Mouse (Mus musculus) 416B (cell line): ENCODE measurements around the gene Gm44973.
A peak's percentile ranks its signal among the peaks of the same experiment; 100 is the strongest.
"Not testable (repeated sequence)": the region's sequence is repeated elsewhere in the genome, so short reads cannot be mapped to it uniquely, and the experiment has no call there.

ENCODE experiments used
- DNase-seq: peaks from one replicate; pipeline ENCODE4 v3.0.0; 2011; ENCODE audit warnings: low read depth

Gm44973 gene

DNA sequence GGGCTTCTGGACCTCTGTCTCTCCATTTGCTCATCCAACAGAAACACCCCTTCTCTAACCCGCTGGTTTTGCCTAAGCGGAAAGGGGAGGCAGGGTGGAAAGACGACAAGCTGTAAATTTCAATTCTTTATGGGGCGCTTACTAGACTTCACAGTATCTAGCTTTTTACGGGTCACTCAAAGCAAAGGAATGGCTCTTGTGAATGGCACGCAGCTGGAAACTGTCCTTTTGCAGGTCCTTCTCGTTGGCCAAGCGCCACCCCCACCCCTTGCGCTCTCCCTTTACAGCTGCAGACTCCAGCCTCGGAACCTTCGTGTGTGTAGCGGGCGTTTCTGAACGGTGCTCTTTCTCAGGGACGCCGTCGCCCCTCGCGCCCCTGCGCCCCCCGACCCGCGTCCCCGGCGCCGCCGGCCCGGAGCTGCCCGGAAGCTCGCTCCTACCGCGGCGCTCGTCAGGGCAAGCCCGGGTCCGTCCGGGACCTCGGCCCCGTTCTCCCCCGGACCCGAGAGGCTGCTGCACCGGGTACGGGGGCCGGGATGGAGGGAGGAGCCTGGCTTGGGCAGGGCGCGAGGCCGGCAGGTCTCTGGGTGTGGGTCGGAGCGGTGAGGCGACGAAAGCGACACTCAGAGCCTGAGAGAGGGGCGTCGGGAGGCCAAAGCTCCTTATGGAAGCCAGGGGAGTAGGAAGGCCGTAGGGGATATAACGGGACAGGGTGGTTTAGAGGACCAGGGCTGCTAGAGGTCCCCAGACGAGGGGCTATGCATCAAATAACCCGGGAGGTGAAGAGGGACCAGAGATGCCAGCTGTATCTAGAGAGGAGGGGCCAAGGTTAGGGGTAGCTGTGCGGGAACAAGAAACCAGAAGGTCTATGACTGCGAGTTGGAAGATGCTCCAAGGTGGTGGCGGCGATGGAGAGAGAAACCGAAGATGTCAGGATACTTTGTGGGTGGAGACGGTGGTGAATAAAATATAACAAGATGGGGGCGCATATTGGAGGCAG is 36.2 kb downstream of the Gm44973 start, which contains the start of gene Zfp580:
Gene Zfp580 (plus strand): TSS at position 346 of the 1,000 bp plus-strand sequence.
- peak; percentile 76 for DNase-seq

DNA sequence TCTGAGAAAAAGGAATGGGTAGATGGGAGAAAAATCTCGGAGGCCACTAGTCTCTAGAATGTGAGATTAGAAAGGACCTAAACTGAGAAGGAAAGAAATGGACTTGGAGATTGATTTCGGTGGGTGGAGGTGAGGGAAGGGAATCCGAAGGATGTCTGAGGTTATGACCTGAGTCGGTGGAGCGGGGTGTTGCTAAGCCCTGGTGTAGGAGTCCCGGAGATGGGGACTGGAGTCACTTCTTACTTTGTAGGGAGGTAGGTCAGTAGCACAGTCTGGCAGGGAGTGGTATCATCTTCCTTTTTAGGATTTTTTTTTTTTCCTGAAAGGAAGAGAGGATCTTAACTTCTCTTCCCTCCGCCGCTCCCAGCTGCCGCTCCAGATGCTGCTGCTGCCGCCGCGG is 37.1 kb downstream of the Gm44973 start:
- DNase-seq = no peak

GRCm38 (mm10) chr7:5052931-5053343 is 37.6 kb downstream of the Gm44973 start:
- no peak for DNase-seq

DNA sequence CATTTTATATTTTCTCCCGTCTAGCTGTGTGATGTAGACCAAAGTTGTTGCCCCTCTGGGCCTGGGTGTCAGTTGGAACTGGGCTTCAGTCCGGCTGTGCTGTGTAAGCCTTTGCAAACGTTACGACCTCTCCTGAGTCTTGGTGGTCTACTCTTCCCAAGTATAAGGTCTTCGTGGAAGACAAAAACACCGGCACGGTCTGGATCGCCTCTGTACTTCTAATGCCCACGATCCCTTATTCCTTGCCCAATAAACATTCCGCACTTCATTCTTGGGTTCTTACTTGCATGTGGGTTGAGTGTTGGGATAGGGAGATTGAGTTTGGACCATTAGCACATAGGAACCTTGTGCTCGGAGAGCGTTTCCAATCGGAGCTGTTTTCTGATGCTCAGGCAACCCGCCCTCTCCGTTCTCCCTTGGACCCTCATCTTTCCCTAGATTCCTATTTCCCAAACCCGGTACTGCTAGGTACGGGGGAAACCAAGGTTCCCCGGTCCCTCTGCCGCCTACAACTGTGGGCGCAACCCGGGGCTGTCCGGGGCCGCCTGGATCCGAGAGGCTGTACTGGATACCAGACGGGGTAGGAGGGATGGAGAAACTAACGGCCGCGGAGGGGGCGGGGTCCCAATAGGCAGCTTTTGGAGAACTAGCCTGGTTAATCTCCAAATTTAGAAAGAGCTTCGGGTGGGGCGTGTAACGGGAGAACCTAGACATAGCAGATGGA is 38.3 kb downstream of the Gm44973 start:
- DNase-seq = no peak

DNA sequence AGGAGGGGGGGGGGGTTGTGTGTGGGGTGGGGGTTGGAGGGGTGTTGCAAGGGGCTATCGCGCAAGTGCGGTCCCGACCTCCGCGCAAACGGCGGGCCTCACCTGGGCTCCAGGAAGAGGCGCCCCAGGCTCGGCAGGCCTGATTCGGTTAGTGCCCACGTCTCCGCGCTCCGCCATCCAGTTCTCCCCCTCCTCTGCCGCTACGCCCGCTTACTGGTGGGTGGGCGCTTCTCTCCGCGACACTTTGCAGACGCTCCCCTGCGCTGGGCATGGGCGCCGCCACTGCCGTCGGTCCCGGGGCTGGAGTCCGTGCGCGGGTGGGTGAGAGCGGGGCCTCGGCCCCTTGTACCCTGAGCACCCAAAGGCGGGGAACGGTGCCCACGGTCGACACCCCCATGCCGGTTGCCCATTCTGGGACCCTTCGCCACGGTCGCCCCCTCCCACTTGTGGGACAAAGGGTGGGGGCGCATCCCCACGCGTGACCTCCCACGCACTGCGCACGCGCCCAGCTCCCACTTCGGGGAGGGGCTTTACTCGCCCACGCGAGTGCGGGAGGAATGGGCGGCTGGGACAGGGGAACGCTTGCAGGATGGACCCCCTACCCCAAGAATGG is 41.5 kb downstream of the Gm44973 start:
- no peak for DNase-seq

GRCm38 (mm10) chr7:5057381-5057780 is 42.1 kb downstream of the Gm44973 start:
- DNase-seq = no peak

DNA sequence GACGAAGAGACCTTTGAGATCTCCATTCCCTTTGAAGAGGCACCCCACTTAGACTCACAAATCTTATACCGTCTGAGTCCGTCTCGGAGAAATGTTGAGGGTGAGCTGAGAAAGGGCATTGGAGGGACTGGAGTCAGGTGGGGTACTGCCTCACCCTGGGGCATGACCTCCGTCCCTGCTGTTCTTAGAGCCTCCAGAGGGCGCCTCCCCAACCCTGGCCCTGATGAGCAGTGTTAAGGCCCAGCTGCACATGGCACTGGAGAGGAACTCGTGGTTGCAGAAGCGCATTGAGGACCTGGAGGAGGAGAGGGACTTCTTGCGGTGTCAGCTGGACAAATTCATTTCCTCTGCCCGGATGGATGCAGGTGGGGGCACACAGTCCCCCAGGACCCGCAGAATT is 42.5 kb downstream of the Gm44973 start:
- DNase-seq = peak; percentile 79

GRCm38 (mm10) chr7:5058631-5059030 is 43.3 kb downstream of the Gm44973 start:
- no peak for DNase-seq

DNA sequence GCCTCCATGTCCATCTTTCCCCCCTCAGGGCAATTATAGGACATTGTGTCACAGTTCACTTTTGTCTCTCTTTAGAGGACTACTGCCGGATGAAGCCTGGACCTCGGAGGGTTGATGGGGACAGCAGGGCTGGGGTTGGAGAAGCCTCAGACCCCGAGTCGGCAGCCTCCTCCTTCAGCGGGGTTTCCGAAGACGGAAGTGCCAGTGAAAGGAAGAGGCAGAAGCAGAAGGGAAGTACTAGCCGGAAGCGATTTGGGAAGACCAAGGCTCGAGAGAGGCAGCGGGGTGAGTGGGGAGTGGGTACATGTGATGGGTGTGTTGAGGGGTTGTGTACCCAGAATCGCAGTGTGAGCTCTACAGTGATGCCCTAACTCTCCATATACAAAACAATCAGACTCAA is 44.1 kb downstream of the Gm44973 start:
- no peak for DNase-seq

DNA sequence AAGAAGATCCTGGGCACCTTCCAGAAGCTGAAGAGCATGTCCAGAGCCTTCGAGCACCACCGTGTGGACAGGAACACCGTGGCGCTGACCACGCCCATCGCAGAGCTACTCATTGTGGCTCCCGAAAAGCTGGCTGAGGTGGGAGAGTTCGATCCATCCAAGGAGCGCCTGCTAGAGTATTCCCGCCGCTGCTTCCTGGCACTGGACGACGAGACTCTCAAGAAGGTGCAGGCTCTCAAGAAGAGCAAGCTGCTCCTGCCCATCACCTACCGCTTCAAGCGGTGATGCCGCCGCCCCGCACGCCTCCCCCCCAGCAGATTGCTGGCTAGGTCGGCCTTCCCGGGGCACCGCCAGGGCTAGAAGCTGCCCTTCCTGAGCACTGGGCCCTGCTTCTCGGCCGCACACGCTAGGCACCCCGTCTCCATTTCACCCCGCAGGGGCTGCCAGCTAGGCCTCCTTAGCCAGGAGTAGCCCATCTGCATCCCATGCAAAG is 45.0 kb downstream of the Gm44973 start:
- peak; percentile 89 for DNase-seq

DNA sequence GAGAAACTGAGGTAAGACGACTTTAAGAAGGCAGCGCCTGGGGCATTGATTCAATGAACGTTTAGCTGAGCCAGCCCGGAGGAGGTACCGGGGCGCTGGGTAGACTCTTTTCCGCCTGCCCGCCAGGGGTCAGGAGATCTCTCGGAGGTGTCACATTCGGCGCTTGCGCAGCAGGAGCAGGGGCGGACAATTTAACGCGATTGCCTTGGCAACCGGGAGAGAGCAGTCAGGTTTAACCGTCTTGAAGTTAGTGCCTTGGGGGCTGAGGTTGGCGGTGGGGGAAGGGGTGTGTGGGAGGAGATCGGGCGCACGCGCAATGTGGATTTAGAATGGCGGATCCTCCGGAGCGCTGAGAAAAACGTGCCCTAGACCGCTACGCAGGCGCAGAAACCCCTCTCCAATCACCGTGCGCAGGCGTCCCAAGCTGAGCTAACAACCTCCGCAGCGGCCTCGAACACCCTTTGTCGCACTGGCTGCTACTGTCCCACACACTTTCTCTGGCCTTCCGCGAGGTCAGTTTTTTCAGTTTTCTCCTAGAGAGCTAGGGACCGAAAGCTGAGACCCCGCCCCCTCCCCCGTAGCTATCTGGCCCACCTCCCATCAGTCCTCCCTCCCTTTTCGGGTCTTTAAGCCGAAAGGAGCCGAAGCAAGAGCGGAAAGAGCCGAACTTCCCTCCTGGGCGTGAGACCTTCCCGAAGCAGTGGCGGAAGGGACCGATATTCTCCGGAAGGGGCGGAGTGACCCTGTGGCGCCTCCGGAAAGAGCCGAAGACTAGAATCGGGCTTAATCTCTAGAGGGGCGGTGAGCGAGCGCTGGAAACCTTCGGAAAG is 45.9 kb downstream of the Gm44973 start:
- peak; percentile 98 for DNase-seq

GRCm38 (mm10) chr7:5061774-5062359 is 46.6 kb downstream of the Gm44973 start, which contains the start of gene U2af2:
U2af2 (plus strand) TSS chr7:5062143.
- peak; percentile 96 for DNase-seq

GRCm38 (mm10) chr7:5062360-5063001 is 47.2 kb downstream of the Gm44973 start:
- peak; percentile 94 for DNase-seq

DNA sequence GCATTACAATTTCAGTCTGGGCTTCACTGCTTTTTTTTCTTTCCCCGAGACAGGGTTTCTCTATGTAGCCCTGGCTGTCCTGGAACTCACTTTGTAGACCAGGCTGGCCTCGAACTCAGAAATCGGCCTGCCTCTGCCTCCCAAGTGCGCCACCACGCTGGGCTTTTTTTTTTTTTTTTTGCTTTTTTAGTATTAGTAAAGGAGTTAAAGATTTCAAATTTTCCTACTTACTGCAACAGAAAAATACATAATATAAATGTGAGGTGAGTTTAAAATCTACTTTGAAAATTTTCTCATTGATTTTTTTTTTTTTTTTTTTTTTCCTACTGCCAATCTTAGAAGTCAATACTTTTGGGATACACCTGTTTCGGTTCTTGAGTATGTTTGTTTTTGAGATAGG is 49.6 kb downstream of the Gm44973 start:
- DNase-seq = no peak

- DNase-seq = no peak
Observed at GRCm38 (mm10) chr7:5073586-5073985, 58.3 kb downstream of the Gm44973 start.

DNA sequence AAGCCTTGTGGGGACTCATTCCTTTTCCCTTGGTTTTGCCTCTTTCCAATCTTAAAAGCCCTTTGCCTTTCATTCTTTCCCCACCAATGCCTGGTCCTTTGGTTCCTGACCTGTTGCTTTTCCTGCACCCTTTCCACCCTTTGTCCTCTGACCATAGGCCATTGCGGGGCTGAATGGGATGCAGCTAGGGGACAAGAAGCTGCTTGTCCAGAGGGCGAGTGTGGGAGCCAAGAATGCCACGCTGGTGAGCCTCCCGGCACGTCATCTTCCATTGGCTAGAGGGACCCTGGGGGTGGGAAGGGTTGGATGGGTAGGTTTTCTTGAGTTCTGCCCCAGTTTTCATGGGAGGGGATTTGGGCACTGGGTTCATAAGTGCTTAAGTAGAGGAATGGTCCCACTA is 59.7 kb downstream of the Gm44973 start:
- no peak for DNase-seq

GRCm38 (mm10) chr7:5076931-5077330 is 61.6 kb downstream of the Gm44973 start:
- DNase-seq = peak; percentile 40

DNA sequence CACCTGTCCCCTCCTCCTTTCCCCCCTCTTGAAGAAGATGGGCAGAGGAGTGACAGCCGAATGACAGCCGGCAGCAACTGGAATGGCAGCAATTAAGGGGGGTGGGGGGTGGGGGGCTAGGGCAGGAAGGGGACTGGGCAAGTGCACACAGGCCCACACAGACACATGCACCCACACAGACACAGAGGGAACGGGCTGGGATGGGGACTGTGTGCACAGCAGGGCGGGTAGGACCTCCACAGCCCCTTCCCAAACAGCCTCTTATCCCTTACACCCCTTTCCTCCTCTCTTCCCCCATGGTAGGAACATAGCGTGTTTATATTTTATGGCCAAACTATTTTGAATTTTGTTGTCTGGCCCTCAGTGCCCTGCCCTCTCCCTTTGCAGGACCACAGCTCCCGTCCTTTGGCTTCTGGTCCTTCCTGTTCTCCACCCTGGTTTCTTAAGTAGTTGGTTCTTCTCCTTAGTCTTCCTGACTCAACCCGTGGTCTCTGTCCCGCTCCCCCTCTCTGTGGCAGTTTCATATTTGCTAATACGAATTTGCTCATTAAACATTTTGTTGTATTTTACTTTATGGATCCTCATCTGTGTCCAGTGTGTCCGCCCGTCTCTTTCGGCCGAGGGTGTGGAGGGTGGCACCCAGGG is 64.2 kb downstream of the Gm44973 start:
- DNase-seq = not testable (repeated sequence)

DNA sequence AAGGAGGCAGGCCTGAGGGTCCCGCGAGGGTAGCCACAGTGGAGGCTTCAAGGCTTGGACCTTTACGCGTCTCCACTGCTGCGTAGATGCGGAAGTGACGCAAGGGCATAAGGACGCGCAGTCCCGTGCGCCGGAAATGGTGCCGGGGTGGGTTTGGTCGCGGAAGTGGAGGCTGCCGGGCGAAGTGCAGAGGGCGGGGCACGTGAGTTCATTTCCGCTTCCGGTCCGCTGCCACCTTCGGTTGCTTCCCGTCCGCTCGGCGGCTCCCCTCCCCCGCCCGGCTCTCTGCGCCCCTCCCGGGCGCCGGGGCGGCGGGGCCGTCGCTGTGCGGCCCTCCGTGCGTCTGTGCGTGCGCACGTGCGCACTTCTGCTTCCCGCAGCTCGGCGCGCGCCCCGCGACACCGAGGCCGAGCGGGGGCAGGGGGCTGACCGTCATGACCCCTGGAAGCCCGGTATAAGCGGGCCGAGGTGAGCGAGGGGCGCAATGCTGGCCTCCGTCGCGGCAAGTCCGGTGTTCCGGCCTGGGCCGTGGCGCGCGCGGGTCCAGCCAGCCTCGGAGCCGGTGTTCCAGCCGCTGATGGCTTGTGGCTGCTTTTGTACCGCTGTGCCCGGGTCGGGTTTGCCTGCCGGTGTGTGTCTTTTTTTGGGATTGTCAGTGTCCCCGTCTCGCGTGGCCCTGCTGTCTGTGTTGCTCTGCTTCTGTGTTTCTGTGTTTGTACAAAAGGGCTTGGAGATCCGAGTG is 64.9 kb downstream of the Gm44973 start, which contains the start of gene Epn1:
Gene Epn1 (plus strand): TSS at position 226 of the 742 bp plus-strand sequence.
- DNase-seq = peak; percentile 95
